Mouse (Mus musculus) kidney, adult 2 months (tissue): ENCODE data around the gene Mapk8ip1. TPM values are rescaled to one million over a fixed set of nuclear protein-coding genes. Genes with fewer than 3 reads are reported as not detected.

Experiments used
- DNase-seq: peaks from one replicate; pipeline ENCODE4 v3.0.0; 2021
- H3K27ac ChIP-seq: fragments of 200-500 bp; 2 replicates; pipeline ENCODE4 v1.5.1; 2012; ENCODE audit warnings: low read depth, low read length, control low read depth, inconsistent platforms; ENCODE audit not compliant: insufficient read depth
- H3K27me3 ChIP-seq: fragments of 200-500 bp; replicated peaks from 2 replicates; pipeline ENCODE4 v1.6.1; 2012; ENCODE audit warnings: mild to moderate bottlenecking, moderate library complexity, low read length, inconsistent platforms; ENCODE audit not compliant: control insufficient read depth, insufficient read depth
- H3K36me3 ChIP-seq: fragments of 200-500 bp; 2 replicates; pipeline ENCODE4 v1.6.1; 2012; ENCODE audit warnings: mild to moderate bottlenecking, moderate library complexity, low read length, inconsistent platforms; ENCODE audit not compliant: control insufficient read depth, insufficient read depth
- H3K4me1 ChIP-seq: fragments of 200-500 bp; 2 replicates; pipeline ENCODE4 v1.6.1; 2011; ENCODE audit warnings: low read length; ENCODE audit not compliant: control insufficient read depth, insufficient read depth
- H3K4me3 ChIP-seq: fragments of 200-500 bp; 2 replicates; pipeline ENCODE4 v1.5.1; 2011; ENCODE audit warnings: mild to moderate bottlenecking, low read depth, low read length, control low read depth; ENCODE audit not compliant: insufficient read depth
- CTCF ChIP-seq: fragments of 200-500 bp; conservative IDR thresholded peaks from 2 replicates; pipeline ENCODE4 v1.5.1; 2011; ENCODE audit warnings: low read depth, mild to moderate bottlenecking, control low read depth, low read length, moderate library complexity, mixed read lengths; ENCODE audit not compliant: insufficient read depth, insufficient read length
- POLR2A ChIP-seq: fragments of 200-500 bp; IDR thresholded peaks from one replicate; pipeline ENCODE4 v1.6.1; 2011; ENCODE audit warnings: low read depth, low read length, control low read depth
- WGBS: fragments of 180-500 bp; shearing (Covaris S2); methylation state at CpG from one replicate; pipeline ENCODE4 v1.1.7; 2018; 5-methylcytosine and 5-hydroxymethylcytosine counted together
- polyA plus RNA-seq: library from polyadenylated mRNA; depleted of rRNA; stranded (reverse); fragments of >200 nt; gene quantifications from 2 replicates; pipeline ENCODE4 v1.2.3, GENCODE M21; 2012

Gene Mapk8ip1
- polyA plus RNA-seq, 1 experiment: 41.5 TPM

DNA sequence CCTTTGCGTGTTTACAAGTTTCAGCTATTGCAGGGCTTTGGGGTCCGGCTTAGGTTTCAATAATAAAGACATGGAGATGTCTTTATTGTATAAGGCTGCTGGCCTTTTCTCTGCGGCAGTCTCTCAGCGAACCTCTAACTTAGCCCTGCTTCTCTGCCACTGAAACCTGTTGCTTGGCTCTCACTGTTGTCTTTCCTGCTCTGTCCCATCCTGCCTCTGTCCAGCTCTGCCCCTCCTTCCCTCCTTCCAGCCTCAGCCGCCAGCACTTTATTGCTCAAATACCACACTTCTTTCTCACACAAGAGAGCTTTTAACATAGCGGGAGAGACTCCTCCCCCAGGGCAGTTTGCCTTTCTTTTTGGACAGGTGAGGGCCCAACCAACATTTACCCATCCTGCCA, 39.4 kb upstream of the Mapk8ip1 start:
- peaks cover 7% of the 10 kb centered on the region; the same call in 1 of the 2 replicates for H3K4me1 ChIP-seq
- no peaks in the 10 kb centered on the region for H3K27me3 ChIP-seq
- TF ChIP-seq CTCF (no peak), POLR2A (no peak)
- H3K36me3 ChIP-seq: no peaks in the 10 kb centered on the region
- WGBS: 54% methylated on average over 6 of the region's 6 CpGs
- H3K27ac ChIP-seq: no peak overlapping the region
- no peak overlapping the region for H3K4me3 ChIP-seq
- no peak for DNase-seq

DNA sequence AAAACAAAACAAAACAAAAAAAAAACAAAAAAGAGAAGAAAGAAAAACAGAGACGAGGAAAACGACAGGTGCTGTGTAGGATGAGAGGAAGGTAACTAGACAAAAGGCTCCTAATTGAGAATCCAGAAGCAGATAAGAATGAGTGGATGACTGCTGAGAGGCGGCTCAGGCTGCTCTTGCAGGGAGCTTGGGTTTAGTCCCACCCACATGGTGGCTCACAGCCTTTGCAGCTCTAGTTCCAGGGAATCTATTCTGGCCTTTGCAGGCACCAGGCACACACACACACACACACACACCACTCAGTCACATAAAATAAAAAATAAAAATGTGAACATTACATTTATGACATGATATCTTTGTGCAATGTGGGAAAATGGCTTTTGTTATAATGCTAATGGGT, 37.5 kb upstream of the Mapk8ip1 start:
- 71% methylated on average over 3 of the region's 3 CpGs for WGBS
- H3K4me1 ChIP-seq: peaks cover 12% of the 10 kb centered on the region; the same call in 1 of the 2 replicates
- DNase-seq: no peak
- no peaks in the 10 kb centered on the region for H3K36me3 ChIP-seq
- H3K27ac ChIP-seq: no peak overlapping the region
- no peaks in the 10 kb centered on the region for H3K27me3 ChIP-seq
- TF ChIP-seq CTCF (no peak), POLR2A (no peak)
- no peak overlapping the region for H3K4me3 ChIP-seq

DNA sequence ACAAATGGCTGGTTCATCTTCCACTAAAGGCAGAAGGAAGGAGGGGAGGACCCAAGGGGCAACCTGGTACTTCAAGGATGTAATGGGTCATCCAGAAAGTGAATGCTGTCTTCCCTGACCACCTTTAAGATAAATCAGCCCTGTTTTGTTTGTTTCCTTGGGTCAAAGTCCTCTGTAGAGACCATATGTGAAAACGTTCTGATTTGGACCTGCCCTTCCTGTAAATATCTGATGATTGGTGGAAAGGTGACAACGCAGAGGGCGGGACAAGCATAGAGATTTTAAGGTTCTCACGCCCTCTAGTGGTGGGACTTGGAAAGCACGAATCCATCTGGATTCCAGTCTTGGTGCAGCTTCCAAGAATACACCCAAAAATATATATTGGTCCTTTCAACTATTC, 36.8 kb upstream of the Mapk8ip1 start:
- TF ChIP-seq POLR2A (no peak), CTCF (peak; percentile 87)
- Histone ChIP-seq H3K27ac (peak overlapping the region; percentile 16; the same call in 1 of the 2 replicates), H3K36me3 (no peaks in the 10 kb centered on the region), H3K4me3 (no peak overlapping the region; the same call in 1 of the 2 replicates), H3K27me3 (no peaks in the 10 kb centered on the region), H3K4me1 (peaks cover 15% of the 10 kb centered on the region)
- peak; percentile 90 for DNase-seq
- WGBS: 1% methylated on average over 5 of the region's 5 CpGs

GRCm38 (mm10) chr2:92437366-92437765, 36.3 kb upstream of the Mapk8ip1 start:
- no peak overlapping the region for H3K27ac ChIP-seq
- WGBS: 64% methylated on average over 4 of the region's 4 CpGs
- no peak for TF ChIP-seq CTCF
- TF ChIP-seq POLR2A: no peak

DNA sequence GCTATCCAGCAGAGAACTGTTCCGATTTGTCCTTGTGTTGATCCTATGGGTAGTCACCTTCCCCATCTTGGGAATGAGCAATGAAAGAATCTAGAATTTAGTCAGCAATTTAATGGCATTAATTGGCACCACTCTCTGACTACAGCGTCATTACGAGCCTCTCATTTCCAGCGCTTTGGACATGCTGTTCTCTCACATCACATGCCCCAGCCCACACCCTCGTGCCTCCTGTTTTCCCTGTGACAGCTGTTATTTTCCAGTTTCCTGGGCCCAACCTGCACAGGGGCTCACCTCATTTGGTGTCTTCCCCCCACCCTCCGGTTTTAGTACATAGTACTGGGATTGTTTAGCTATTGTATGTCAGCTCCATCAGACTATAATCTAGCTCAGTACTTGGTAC, 34.0 kb upstream of the Mapk8ip1 start:
- no peak for DNase-seq
- H3K27ac ChIP-seq: no peak overlapping the region
- no peaks in the 10 kb centered on the region for H3K36me3 ChIP-seq
- H3K27me3 ChIP-seq: no peaks in the 10 kb centered on the region
- WGBS: 36% methylated on average over 6 of the region's 6 CpGs
- H3K4me1 ChIP-seq: peaks cover 35% of the 10 kb centered on the region
- TF ChIP-seq POLR2A (no peak), CTCF (no peak)
- no peak overlapping the region for H3K4me3 ChIP-seq

More at GRCm38 (mm10) chr2:92437366-92437765, 36.3 kb upstream of the Mapk8ip1 start:
- DNase-seq: no peak
- no peak overlapping the region for H3K4me3 ChIP-seq
- H3K4me1 ChIP-seq: peaks cover 20% of the 10 kb centered on the region
- H3K36me3 ChIP-seq: no peaks in the 10 kb centered on the region
- no peaks in the 10 kb centered on the region for H3K27me3 ChIP-seq

DNA sequence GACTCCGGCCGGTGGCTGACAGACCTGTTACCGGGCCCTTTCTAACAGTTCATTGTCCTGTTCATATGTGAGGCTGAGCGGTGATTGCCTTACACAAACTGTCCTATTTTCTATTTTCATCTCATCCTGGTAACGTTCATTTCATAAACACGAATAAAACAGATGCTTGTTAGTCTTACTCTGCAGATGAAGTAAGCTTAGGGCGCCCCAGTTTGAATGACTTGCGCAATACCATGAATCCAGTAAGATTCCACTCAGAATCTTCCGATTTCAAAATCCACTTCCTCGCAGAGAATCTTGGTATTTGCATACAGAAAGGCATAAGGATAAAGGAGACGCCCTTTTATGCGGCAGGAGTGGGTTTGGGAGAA, 33.3 kb upstream of the Mapk8ip1 start:
- no peaks in the 10 kb centered on the region for H3K27me3 ChIP-seq
- 5% methylated on average over 12 of the region's 12 CpGs for WGBS
- H3K36me3 ChIP-seq: no peaks in the 10 kb centered on the region
- DNase-seq: no peak
- peak overlapping the region; percentile 48 for H3K27ac ChIP-seq
- peaks cover 35% of the 10 kb centered on the region for H3K4me1 ChIP-seq
- H3K4me3 ChIP-seq: peak overlapping the region; percentile 47
- TF ChIP-seq CTCF: no peak
- TF ChIP-seq POLR2A: no peak

GRCm38 (mm10) chr2:92433578-92434374, 32.7 kb upstream of the Mapk8ip1 start, which contains the start of gene Cry2:
Gene Cry2, minus strand, starts transcription at chr2:92434043.
- Histone ChIP-seq H3K4me3 (peak within 1 kb of the TSS; percentile 91), H3K27me3 (no peaks in the 10 kb centered on the region), H3K4me1 (peaks cover 35% of the 10 kb centered on the region), H3K36me3 (no peaks in the 10 kb centered on the region), H3K27ac (peak within 1 kb of the TSS; percentile 74)
- DNase-seq: peak; percentile 99
- TF ChIP-seq POLR2A (peak; percentile 93), CTCF (no peak)
- WGBS: under 1% methylated on average over 76 of the region's 76 CpGs
